Mouse (Mus musculus) cerebellum, adult 9-11 months (tissue): ENCODE measurements around the gene Vat1.
"Not testable (repeated sequence)": the region's sequence is repeated elsewhere in the genome, so short reads cannot be mapped to it uniquely, and the experiment has no call there.

Experiments used
- DNase-seq: peaks from one replicate; pipeline ENCODE4 v3.0.0; 2022

The Vat1 gene

DNA sequence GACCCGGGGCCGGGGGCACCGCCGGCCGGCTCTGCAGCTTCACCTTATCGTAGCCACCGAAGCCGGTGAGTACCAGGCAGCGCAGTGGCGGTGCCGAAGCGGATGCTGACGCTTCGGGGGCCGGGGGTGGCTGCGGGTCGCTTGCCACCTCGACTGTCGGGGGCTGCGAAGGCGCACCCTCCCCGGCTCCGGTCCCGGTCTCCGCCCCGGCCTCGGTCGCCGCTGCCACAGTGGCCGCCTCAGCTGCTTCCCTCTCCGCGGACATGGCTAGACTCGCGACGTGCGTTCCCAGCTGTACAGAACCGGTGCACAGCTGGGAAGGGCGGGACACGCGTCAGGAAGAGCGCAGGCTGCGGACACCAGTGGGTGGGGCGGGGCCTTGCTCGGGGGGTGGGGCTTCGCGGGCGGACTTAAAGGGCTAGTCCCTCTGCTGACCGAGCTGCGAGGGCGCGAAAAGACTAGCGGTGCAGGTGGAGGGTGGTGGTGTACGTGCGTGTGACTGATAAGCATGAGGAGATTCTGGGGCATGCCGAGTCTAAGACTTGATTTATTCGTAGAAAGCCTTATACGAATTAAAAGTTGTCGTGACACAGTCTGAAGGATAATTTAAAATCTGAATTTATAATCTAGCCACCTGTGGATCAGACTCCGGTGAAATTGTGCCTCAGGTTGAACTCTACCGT, at the start of gene Vat1:
Vat1 (minus strand) TSS at position 362 of the 683 bp plus-strand sequence.
- peak; percentile 50 for DNase-seq

DNA sequence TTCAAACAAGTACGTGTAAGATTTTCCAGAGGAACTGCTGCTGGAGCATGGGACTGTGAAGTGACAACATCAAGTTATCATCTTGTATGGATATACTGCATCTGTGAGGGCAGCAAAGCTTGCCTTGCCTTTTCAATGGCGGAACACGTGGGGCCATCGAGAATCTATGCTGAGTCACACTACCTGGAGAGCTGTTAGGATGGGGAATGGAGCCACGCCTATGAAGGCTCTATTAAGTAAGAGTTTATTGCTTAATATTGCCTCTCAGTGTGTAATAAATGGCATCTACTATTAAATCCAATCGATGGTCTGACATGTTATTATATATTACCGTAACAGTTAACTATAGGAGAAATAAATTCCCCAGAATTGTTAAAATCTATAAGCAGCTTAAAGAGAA, 41.1 kb upstream of the Vat1 start:
- DNase-seq: no peak

DNA sequence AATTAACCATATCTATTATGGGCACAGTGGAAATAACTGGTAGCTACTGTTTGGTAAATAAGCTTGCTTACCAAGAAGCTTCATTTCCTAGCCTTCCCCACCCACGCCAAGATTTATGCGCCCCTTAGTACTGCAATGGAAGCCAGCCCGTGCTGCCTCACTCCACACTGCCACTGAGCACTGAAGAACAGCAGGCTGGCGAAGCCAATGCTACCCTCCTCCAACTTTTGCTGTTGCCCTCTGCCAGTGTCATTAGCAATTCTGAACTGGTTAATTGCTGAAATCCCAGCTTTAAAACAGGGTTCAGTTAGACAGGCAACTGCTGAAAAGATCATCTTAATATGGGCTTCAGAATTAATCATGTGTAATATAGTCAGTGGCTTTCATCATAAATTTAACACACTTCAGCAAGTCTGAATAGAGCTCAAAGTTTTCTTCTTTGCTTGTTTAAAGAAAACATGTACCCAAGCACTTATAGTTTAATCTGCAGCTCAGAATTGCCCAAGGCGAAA, 40.3 kb upstream of the Vat1 start:
- no peak for DNase-seq

DNA sequence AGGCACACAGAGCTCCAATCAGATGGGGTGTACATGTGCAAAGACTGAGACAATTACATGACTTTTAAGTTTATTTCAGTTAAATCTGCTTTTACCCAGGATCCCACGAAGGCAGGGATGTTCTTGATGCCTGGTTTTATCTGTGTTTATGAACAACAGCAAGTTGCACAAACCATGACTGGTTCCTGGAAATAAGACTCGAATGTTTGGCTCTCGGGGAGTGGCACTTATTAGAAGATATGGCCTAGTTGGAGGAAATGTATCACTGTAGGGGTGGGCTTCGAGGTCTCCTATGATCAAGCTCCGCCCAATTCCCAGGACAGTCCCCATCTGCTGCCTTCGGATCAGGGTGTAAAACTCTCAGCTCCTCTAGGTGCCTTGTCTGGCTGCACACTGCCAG, 20.1 kb upstream of the Vat1 start:
- no peak for DNase-seq

DNA sequence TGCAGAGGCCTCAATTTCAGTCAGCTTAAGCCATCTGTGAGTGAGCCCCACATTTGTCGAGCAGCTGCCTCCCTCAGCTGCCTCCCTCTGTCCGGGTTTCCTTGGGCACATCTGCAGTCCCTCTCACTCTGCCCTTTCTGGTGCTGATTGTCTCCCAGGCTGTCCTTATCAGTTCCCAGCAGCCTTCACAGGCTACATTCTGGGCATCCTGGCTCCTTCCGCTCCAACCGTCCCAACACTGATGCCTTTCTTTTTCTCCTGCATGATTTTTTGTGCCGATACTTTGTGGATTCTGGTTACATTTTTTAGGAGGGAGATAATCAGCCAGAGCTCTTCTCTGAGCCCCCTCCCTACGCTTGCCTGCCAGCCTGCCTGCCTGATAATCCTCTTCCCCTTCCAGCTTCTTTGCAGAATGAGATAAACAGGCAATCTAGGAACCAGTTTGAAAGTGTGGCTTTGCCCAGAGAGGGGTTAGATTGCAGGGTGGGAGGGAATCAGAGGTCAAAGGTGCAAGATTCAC, 19.5 kb upstream of the Vat1 start:
- no peak for DNase-seq

DNA sequence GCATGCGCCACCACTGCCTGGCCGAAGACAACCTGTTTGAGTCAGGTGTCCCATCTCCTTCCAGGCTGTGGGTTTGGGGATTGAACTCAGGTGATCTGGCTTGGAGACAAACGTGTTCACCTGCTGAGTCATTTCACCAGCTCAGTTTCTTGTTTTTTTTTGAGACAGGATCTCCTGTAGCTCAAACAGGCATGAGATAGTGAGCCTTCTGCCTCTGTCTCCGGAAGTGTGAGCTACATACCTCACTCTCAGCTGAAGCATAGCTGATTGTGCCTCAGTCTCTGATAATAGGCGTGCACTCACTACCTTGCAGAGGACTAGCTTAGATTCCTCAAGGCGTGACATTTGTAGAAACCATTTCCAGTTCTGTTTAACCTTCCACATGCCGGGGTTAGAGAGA, 18.8 kb upstream of the Vat1 start:
- DNase-seq: no peak

DNA sequence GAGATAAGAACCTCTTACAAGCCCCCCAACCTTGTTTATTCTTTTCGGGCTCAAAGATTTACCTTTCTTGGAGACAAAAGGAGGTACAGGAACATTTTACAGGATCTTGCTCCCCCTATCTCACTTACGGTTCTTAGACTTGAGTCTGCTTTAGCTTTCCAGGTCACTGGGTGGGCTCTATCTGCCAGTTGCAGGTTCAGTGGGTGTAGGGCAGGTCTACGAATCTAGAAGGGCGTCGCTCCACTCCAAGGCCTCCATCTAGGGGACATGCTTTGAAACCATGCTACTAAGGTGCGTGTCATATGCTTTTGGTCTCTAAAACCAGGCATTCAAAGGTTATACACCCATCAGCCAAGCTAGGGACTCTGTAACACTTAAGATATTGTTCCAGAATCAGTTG, 18.2 kb upstream of the Vat1 start:
- DNase-seq: no peak

DNA sequence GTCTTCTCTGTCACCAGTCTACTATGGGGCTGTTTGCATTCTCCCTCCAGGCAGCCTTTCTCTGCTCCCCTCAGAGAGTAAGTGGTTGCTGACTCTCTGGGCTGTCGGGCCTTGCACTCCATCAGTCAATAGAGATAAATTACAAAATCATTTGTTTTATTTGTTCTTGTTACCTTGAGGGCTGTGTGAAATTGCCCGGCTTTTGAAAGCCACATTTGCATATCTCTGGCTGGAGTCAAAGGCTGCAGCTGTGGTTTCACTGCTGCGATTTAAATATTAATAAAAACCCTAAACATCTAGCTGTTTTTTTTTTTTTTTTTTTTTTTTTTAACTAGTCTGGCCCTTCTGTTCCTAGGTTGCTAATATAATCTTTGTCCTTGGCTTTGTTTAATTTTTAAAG, 17.8 kb upstream of the Vat1 start:
- DNase-seq: no peak

DNA sequence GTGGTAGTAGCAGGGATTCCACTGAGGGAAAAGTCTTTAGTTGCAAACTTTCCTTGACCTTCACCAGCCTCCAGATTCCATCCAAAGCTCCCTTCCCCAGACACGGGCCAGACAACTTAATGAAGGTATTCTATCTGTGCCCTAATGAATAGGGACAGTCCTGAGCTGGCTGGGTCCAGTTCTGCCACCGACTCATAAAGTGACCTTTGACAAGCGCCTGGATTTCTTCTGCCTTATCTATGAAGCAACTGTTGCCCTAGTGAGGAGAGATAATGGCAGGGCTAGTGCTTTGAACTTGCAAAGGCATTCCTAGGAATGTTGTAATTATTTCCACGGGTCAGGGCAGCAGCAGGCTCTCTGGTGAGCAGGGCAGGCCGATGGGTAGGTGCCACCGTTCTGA, 14.9 kb upstream of the Vat1 start:
- DNase-seq: no peak

DNA sequence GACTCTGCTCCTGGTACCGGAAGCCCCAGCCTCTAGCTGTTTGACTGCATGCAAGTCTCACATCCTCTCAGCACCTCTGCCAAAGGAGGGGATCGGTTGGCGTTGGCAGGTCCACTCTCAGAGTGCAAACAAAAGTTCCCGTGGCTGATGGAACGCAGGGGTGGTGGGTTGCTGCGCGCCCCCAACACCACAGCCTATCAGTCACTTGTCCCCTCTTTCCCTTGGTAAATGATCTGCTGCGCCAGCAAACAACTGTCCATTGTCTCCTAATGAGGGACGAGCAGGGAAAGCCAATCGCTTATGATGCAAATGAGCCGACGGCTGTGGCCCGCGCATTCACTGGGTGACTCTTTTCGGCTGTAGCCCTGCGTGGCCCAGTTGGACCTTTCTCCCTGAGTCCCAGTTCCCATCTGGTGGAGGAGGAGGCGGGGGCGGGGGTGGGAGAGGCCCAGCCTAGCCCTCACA, 13.2 kb upstream of the Vat1 start:
- DNase-seq: no peak

DNA sequence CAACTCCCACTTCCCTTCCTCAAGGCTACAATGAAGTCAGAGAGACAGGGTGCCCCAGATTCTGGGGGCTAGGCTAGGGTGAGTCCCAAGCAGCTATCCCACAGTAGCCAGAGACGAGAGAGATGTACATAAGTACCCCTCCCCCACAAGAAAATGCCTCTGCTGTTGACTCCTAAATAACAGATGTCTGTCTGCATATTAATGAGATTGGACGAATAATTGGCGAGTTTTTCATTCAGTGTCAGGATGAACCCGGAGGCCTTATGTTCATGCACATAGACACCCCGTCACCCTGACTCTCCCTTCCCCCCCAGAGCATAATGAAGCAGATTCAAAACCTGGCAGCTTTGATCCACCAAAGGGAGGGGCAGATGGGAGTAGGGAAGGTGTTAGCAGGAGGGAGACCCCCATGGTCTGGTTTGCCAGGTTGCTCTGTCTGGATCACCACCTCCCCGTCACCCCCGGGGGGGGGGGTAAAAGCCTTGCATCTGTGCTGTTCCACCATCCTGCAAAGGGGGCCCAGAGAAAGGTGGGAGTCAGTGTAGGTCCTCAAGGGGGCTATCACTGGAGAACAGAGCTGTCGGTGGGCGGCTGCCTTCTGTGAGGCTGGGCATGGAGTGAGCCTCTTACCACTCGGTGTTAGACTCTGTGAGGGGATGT, 11.7 kb upstream of the Vat1 start:
- no peak for DNase-seq

DNA sequence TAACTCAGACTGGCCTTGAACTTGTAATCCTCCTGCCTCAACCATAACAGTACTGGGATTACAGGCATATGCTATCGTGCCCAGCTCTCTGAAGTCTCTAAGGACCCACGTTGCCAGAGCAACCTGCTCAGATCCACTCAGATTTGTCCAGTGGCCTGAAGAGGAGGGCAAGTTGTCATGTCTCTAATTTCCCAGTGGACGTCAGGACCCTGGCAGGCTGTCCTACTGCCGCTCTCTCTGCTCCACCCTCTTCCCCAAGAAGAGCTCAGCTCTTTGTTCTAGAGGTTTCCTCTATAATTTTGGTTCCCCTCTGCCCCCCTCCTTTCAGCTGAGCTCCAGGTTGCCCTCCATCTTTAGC, 11.1 kb upstream of the Vat1 start:
- DNase-seq: no peak

DNA sequence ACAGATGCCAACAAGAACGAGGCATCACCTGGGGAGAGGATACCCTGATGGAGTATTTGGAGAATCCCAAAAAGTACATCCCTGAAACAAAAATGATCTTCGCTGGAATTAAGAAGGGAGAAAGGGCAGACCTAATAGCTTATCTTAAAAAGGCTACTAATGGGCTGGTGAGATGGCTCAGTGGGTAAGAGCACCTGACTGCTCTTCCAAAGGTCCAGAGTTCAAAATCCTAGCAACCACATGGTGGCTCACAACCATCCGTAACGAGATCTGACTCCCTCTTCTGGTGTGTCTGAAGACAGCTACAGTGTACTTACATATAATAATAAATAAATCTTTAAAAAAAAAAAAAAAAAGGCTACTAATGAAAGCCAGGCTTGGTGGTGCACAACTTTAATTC, 10.3 kb upstream of the Vat1 start:
- DNase-seq: not testable (repeated sequence)

DNA sequence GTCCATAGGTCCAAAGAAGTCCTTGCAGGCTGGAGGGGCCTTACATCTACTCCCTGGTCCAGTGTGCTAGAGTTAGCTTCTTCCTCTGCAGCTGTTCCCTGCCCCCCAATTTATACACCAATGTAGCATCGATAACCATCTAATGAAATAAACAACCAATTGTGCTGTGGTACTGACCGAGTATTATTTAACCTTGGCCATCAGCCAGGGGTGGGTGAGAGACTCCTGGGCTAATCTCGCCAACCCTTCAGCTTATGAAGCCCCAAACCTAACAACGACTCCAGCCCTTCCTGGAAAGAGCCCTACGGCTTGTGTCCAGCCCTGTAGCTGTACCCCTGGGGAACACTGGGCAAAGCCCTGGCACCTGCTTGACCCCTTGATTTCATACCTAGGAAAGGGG, 8.3 kb upstream of the Vat1 start:
- no peak for DNase-seq

DNA sequence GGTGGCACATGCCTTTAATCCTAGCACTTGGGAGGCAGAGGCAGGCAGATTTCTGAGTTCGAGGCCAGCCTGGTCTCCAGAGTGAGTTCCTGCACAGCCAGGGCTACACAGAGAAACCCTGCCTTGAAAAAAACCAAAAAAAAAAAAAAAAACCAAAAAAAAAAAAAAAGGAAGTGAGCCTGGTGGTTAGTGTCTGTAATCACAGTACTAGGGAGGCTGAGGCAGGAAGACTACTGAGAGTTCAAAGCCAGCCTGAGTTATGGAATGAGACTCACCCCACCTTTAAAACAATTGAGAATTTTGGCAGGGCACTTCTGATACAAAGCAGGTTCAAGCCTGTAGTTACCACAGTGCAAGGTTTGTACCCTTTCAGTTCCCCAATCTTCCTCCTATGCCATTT, 7.7 kb upstream of the Vat1 start:
- DNase-seq: not testable (repeated sequence)

DNA sequence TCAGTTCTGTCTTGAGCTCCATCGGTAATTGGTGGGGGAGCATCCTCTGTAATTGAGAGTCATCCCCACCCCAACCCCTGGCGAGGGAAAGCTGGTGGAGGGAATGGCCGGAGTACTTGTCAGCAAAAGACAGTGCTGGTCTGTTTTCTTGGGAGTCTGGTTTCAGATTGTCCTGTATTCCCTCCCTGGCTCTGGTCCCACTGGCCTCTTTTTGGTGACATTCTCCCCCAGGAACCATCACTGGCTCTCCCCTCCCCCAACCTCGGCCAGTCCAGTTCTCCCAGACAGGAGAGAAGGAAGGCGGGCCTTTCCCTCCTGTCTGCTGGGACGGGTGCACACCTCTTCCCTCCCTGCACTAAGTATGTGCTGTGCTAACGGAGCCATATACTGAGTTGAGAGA, 6.3 kb upstream of the Vat1 start:
- DNase-seq: peak; percentile 40

DNA sequence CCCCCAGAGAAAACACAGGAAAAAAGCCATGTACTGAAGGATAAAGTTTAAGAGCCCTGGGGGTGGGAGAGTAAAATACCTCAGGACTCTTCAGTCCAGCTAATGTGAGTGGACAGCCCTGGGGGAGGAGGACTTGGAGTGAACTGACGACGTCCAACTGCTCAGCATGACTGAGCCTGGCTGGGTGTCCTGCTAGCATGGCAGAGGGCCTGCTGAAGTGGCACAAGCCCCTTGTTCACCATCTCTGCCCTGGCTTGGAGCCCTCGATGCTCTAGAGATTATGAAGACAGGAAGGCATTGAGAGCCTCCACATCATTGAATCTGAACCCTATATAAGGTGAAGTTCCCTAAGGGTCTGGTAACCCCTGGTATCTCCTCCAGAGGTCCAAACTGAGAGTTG, 5.9 kb upstream of the Vat1 start:
- no peak for DNase-seq

DNA sequence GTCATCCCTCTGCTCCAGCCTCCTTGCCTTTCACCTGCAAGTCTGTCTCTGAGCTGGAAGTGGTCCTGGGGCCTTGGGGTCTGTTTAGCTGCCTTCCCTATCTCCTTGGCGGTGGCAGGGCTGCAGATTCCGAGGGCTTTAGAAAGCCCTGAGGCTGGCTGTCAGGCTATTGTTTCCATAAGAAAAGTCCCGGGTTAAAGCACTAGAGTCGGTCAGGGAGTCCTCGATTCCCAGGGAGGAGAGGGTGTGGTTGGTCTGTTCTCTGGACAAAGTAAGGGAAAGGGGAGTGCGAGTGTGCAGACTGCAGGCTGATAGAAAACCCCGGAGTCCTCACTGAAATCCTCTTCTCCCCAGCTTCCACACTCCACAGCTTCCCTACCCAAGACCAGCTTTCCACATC, 4.2 kb upstream of the Vat1 start:
- DNase-seq: no peak

DNA sequence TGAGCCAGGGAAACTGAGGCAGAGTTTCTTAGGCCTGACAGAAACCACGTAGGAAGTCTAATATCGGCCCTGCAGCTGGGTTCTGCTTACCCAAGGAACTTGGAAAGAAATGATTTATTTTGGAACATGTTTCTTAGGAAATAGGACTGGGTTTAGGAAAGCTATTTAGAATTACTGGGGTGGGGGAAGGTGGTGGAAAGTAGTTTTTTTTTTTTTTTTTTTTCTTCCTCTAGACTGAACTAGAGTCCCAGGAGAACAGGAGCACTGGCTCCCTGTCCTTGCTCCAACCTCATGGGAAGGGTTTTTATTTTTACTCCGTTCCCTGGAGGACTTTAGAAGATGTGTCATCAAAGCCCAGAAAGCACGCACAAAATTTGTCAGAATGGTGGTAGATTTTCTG, 3.1 kb upstream of the Vat1 start:
- DNase-seq: no peak

DNA sequence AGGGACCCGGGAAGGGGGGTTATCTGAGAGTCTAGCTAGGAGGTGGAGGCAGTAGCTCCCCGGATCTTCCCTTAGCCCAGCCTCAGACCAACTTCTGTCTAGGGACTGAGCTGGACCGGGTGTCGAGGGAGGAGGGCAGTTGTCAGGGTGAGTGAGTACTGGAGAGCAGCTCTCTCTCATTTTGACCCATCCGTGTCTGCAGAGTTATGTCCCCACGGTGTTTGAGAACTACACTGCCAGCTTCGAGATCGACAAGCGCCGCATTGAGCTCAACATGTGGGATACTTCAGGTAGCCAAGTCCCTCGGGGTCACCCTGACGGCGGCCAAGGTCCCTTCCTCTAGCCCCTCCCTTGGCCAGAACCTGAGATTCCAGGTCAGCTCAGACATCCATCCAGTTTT, 2.7 kb upstream of the Vat1 start:
- DNase-seq: peak; percentile 34

DNA sequence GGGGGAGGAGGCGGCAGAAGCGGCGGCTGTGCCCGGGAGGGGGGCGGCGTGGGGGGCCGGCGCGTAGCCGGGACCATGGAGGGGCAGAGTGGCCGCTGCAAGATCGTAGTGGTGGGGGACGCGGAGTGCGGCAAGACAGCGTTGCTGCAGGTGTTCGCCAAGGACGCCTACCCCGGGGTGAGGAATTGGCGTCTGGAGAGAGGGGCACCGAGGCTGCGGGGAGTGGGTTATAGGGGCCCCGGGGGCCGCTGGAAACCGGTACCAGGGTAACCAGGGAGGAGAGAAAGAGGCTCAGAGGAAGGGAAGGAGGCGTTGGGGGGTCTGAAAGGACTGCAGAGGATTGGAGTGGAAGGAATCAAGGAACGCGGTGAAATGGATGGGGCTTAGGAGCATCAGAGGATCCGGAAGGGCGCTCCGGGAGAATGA, 2.2 kb upstream of the Vat1 start:
- DNase-seq: no peak

DNA sequence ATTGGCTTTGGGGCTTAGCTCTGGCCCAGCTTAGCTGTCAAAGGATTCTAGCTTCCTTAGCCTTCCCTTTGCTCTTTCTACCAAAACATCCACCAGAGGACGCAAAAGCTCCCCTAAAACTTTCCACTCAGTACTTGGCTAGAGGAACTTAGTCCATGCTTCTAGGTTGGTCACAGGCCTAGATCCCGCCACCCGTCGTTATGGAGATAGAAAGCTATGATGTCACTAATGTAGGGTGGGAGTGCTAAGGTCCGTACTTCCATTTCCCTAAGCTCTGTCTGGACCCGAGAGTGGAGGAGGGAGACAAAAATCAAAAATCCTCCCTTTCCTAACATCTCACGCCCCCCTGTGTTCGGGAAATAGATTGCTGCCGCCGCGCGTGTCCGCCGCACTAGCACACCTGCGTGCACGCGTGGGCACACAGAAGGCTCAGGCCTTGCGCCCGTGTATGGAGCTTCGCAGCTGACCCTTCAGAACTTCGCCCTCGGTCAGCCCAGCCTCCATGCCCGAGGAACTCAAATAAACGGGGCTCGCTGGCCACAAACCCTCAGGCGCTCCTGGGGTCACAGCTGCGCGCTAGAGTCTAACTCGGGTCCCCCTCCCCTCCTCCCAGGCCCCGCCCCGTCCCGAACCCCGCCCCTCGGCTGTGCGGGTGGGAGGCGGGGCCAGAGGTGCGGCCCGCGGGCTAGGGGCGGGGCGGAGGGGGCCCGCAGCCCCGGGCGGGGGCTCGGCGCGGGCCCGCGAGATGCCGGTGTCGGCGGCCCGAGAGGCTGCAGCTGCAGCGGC, 1.6 kb upstream of the Vat1 start:
- peak; percentile 71 for DNase-seq

DNA sequence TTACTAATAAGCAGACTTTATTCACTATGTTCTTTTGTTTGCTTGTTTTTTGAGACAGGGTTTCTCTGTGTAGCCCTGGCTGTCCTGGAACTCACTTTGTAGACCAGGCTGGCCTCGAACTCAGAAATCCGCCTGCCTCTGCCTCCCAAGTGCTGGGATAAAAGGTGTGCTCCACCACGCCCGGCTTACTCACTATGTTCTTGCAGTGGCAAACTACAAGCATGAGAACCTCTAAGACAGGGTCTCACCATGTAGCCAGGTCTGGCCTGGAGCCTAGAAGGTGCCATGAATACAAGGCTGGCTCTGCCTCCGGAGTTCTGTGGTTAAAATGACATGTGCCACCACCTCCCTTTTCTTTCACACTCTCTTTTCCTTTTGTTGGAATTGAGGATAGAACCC, 521 bp upstream of the Vat1 start:
- peak; percentile 22 for DNase-seq
